Mouse (Mus musculus): Measurements from ENCODE around the gene Nop14.
"Not testable (repeated sequence)": the region's sequence is repeated elsewhere in the genome, so short reads cannot be mapped to it uniquely, and the experiment has no call there.

The Nop14 gene

GRCm38 (mm10) chr5:34632996-34633395 is 27.0 kb downstream of the Nop14 start:
- peak in 1 of 2 experiments; percentile 25 for DNase-seq (ENCODE audit: low spot score in 2 of 2)

- no peak for DNase-seq (ENCODE audit: low spot score in 2 of 2)
Observed at GRCm38 (mm10) chr5:34609966-34610365, 50.0 kb downstream of the Nop14 start.

GRCm38 (mm10) chr5:34608226-34608625 is 51.7 kb downstream of the Nop14 start:
- DNase-seq (ENCODE audit: low spot score in 2 of 2) = no peak

- no peak for DNase-seq (ENCODE audit: low spot score in 2 of 2)
Observed at GRCm38 (mm10) chr5:34607100-34607880, 52.7 kb downstream of the Nop14 start.

GRCm38 (mm10) chr5:34604576-34604975 is 55.4 kb downstream of the Nop14 start:
- no peak for DNase-seq (ENCODE audit: low spot score in 2 of 2)

- DNase-seq (ENCODE audit: low spot score in 2 of 2) = no peak
Observed at GRCm38 (mm10) chr5:34593202-34593727, 66.7 kb downstream of the Nop14 start.

GRCm38 (mm10) chr5:34592666-34593065 is 67.3 kb downstream of the Nop14 start:
- DNase-seq (ENCODE audit: low spot score in 2 of 2) = no peak

GRCm38 (mm10) chr5:34592224-34592623 is 67.7 kb downstream of the Nop14 start:
- not testable (repeated sequence) for DNase-seq (ENCODE audit: low spot score in 2 of 2)

GRCm38 (mm10) chr5:34591388-34592004 is 68.5 kb downstream of the Nop14 start:
- DNase-seq (ENCODE audit: low spot score in 2 of 2) = no peak

GRCm38 (mm10) chr5:34590702-34591101 is 69.2 kb downstream of the Nop14 start:
- DNase-seq (ENCODE audit: low spot score in 2 of 2) = no peak

- no peak for DNase-seq (ENCODE audit: low spot score in 2 of 2)
Observed at GRCm38 (mm10) chr5:34590059-34590458, 69.9 kb downstream of the Nop14 start.
